Mouse (Mus musculus): ENCODE measurements at regions not wholly inside any gene's neighbourhood (a gene's known extent, or its start where the extent isn't known, plus 50 kb on each side); places are given as distances from the start of the nearest gene placed in this dataset.

- no peak for TF ChIP-seq POLR2A (IDR thresholded peaks at IDR 0.05; ENCODE audit: low read depth, low read length)
- no peak for TF ChIP-seq CTCF (IDR thresholded peaks at IDR 0.05; ENCODE audit: extremely low read depth, insufficient read length, insufficient replicate concordance, low read depth, low read length)
Measured at GRCm38 (mm10) chr9:50199422-50200218, 145.1 kb downstream of the Rpl10-ps3 start.

DNA sequence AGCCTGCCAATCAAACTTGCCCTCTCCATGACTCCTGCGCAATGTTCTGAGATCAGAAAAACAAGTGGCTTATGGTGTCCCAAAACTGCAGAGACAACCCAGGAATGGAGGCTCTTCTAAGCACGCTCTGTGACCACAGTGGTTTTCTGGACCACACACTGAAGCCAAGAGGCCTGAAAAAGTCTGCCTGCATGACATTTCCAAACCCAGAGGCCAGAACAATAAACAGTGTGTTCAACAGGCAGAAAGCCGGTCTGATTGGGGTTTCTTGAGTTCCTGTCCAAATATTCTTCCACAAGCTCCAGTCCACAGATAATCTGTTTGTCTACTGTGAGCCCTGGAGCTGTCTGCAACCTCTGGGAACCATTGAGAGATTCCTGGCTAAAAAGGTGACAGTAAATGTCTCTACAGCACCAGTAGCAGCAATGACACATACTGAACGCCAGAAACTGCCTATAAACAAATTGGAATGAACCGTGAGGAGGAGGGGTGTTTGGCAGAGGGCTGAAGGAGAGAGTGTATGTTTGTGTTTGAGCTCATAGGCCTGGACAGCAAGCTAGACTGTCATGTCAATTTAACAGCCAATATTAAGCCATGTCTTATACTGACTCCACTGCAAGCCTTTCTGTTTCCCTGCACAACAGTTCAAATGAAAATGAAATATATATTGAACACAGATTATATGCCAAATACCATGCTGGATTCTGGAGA lies 152.2 kb downstream of the Rpl10-ps3 start:
- 63% methylated on average over 5 of the region's 5 CpGs for WGBS
- Histone ChIP-seq H3K36me3 (ENCODE audit: control insufficient read depth, insufficient read depth, low read length) (no peaks in the 10 kb centered on the region), H3K4me1 (ENCODE audit: control insufficient read depth, insufficient read depth, insufficient read length, low read length) (no peaks in the 10 kb centered on the region), H3K4me3 (ENCODE audit: low read depth, low read length) (no peak overlapping the region), H3K27me3 (ENCODE audit: control insufficient read depth, insufficient read depth, low read length) (no peaks in the 10 kb centered on the region), H3K27ac (ENCODE audit: insufficient read depth, low read depth, low read length) (peak overlapping the region; percentile 78)
- no peak for TF ChIP-seq CTCF (IDR thresholded peaks at IDR 0.05; ENCODE audit: extremely low read depth, insufficient read length, insufficient replicate concordance, low read depth, low read length)
- TF ChIP-seq POLR2A (IDR thresholded peaks at IDR 0.05; ENCODE audit: low read depth, low read length), result no peak

More at GRCm38 (mm10) chr9:50199422-50200218, 145.1 kb downstream of the Rpl10-ps3 start:
- Histone ChIP-seq H3K27ac (ENCODE audit: insufficient read depth, low read depth, low read length) (peak overlapping the region; percentile 22; the same call in 1 of the 2 replicates), H3K4me3 (ENCODE audit: low read depth, low read length) (no peak overlapping the region), H3K27me3 (ENCODE audit: control insufficient read depth, insufficient read depth, low read length) (no peaks in the 10 kb centered on the region), H3K4me1 (ENCODE audit: control insufficient read depth, insufficient read depth, insufficient read length, low read length) (no peaks in the 10 kb centered on the region), H3K36me3 (ENCODE audit: control insufficient read depth, insufficient read depth, low read length) (no peaks in the 10 kb centered on the region)
- 59% methylated on average over 7 of the region's 7 CpGs for WGBS

DNA sequence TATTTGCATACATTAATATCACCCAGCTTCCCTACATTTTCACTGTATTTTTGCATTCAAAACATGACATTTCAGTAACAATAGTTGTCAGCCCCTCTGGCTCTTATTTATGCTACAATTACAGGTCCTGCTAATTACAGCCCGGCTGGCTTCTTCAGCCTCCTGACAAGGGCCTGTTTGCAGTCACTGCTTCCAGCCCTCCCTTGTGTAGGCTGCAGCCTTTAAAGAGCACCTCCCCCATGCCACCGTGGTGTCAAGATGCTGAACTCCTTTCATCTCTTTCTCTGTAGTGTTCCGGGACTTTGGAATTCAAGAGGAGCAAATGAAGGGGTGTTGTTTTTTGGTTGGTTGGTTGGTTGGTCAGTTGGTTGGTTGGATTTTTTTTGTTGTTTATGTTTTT lies 153.6 kb downstream of the Rpl10-ps3 start:
- Histone ChIP-seq H3K27ac (ENCODE audit: insufficient read depth, low read depth, low read length) (no peak overlapping the region), H3K36me3 (ENCODE audit: control insufficient read depth, insufficient read depth, low read length) (no peaks in the 10 kb centered on the region), H3K4me3 (ENCODE audit: low read depth, low read length) (no peak overlapping the region), H3K4me1 (ENCODE audit: control insufficient read depth, insufficient read depth, insufficient read length, low read length) (no peaks in the 10 kb centered on the region), H3K27me3 (ENCODE audit: control insufficient read depth, insufficient read depth, low read length) (no peaks in the 10 kb centered on the region)
- TF ChIP-seq POLR2A (IDR thresholded peaks at IDR 0.05; ENCODE audit: low read depth, low read length) (no peak), CTCF (IDR thresholded peaks at IDR 0.05; ENCODE audit: extremely low read depth, insufficient read length, insufficient replicate concordance, low read depth, low read length) (no peak)
- WGBS, result 35% methylated on average over 3 of the region's 3 CpGs

DNA sequence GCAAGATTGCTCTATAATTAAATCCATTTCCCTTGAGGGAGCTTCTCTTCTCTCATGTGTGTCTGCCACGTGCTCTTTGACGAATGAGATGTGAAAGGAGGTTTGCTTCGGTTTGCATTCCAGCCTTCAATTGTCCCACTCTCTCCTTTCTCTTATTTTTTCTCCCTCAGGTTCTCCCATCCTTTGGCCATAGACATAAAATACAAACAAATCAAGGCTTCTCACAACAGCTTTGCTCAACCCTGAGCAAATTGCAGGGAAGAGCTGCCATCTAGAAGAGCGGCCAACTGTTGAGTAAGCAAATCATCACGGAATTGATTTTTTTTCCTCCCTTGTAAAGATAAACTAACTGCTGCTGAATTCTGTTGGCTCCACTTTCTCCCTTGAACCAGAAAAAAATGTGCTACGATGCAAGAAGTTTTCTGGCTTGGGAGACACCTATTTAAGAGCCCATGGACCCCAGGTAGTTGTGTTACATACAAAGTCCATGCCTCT lies 156.1 kb downstream of the Rpl10-ps3 start:
- Histone ChIP-seq H3K36me3 (ENCODE audit: control insufficient read depth, insufficient read depth, low read length) (no peaks in the 10 kb centered on the region), H3K4me1 (ENCODE audit: control insufficient read depth, insufficient read depth, insufficient read length, low read length) (no peaks in the 10 kb centered on the region), H3K4me3 (ENCODE audit: low read depth, low read length) (no peak overlapping the region), H3K27ac (ENCODE audit: insufficient read depth, low read depth, low read length) (peak overlapping the region; percentile 35; the same call in 1 of the 2 replicates), H3K27me3 (ENCODE audit: control insufficient read depth, insufficient read depth, low read length) (no peaks in the 10 kb centered on the region)
- no peak for TF ChIP-seq CTCF (IDR thresholded peaks at IDR 0.05; ENCODE audit: extremely low read depth, insufficient read length, insufficient replicate concordance, low read depth, low read length)
- WGBS, result 50% methylated on average over 6 of the region's 6 CpGs

DNA sequence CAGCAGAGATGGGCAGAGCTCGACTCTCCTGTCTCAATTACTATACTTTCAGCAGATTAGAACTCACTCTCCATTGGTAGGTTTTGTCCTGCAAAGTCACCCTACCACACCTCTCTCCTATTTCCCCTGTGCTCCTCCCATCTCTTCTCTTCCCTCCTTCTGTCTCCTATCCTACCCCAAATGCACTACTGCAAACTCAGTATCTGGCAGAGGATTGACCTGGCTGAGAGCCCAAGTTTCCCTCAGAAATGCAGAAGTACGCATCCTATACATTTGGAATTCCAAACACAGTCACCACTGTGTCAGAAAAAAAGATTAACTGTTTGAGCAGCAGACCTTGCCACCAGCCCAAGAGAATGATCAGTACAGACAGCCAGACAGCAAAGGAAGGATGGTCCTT lies 163.4 kb downstream of the Rpl10-ps3 start:
- TF ChIP-seq POLR2A (IDR thresholded peaks at IDR 0.05; ENCODE audit: low read depth, low read length) (no peak), CTCF (IDR thresholded peaks at IDR 0.05; ENCODE audit: extremely low read depth, insufficient read length, insufficient replicate concordance, low read depth, low read length) (no peak)
- WGBS, result 63% methylated on average over 2 of the region's 2 CpGs
- H3K27ac ChIP-seq (ENCODE audit: insufficient read depth, low read depth, low read length), result no peak overlapping the region
- no peaks in the 10 kb centered on the region for H3K4me1 ChIP-seq (ENCODE audit: control insufficient read depth, insufficient read depth, insufficient read length, low read length)
- no peaks in the 10 kb centered on the region for H3K36me3 ChIP-seq (ENCODE audit: control insufficient read depth, insufficient read depth, low read length)
- H3K4me3 ChIP-seq (ENCODE audit: low read depth, low read length), result no peak overlapping the region
- no peaks in the 10 kb centered on the region for H3K27me3 ChIP-seq (ENCODE audit: control insufficient read depth, insufficient read depth, low read length)

DNA sequence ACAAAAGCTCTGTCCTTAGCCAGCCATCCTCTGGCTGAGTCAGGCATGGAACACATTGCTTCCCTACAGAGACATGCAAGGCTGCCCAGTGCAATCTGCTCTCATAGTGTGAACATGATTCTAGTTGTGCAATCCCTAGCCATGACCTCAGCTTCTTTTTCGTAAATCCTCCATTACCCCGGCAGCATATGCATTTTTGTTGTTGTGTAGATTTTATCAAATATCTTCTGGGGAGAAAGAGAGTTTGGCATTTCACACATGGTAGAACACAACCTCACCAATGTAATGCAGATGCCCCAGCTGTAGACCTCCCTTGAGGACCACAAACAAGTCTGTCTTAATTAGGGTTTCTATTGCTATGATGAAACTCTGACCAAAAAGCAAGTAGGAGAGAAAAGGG lies 168.6 kb downstream of the Rpl10-ps3 start:
- H3K27ac ChIP-seq (ENCODE audit: insufficient read depth, low read depth, low read length), result no peak overlapping the region
- no peaks in the 10 kb centered on the region for H3K27me3 ChIP-seq (ENCODE audit: control insufficient read depth, insufficient read depth, low read length)
- H3K4me3 ChIP-seq (ENCODE audit: low read depth, low read length), result no peak overlapping the region
- WGBS, result 93% methylated on average over 2 of the region's 2 CpGs
- H3K4me1 ChIP-seq (ENCODE audit: control insufficient read depth, insufficient read depth, insufficient read length, low read length), result no peaks in the 10 kb centered on the region
- H3K36me3 ChIP-seq (ENCODE audit: control insufficient read depth, insufficient read depth, low read length), result no peaks in the 10 kb centered on the region
- TF ChIP-seq CTCF (IDR thresholded peaks at IDR 0.05; ENCODE audit: extremely low read depth, insufficient read length, insufficient replicate concordance, low read depth, low read length), result no peak
- no peak for TF ChIP-seq POLR2A (IDR thresholded peaks at IDR 0.05; ENCODE audit: low read depth, low read length)

Data from small intestine, adult 2 months (tissue).